Mouse (Mus musculus): Measurements from ENCODE around the gene Tpcn2.

Gene Tpcn2

DNA sequence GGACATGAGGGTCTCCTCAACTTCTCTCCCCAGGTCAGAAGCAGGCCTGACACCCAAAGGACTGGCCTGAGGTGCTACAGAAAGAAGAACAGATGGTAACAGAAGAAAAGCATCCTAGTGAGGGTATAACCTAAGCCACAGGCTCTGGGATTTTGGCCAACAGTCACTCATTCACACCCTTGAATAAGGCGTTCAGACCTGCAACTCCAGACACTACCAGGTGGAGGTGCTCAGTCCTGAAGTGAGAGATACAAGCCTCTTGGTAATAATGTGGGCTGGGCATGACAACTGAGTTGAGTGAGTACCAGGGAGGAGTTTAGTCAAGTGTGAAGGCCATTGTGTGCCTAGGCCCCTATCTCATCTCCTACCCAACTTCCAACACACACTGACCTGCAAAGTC, 129.7 kb downstream of the Tpcn2 start:
- DNase-seq (ENCODE audit: low read depth): no peak

DNA sequence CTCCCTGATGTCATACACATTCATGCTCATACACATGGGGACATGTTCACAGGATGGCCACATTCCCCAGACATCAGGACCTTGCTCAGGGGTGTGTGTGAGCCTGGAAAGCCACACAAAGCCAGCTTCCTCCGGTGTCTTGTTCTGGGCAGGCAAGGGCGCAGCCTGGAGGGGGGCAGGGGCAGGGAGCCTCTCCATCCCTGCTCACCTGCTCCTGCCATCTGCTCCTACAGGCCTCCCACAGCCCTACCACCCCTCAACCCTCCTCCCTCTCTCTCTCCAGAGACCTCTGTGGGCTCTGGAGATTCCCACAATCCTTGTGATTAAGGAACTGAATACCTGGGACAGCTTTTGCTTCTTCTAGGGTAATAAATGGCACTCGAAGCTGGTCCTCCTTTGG, 132.0 kb downstream of the Tpcn2 start:
- DNase-seq (ENCODE audit: low read depth): no peak

DNA sequence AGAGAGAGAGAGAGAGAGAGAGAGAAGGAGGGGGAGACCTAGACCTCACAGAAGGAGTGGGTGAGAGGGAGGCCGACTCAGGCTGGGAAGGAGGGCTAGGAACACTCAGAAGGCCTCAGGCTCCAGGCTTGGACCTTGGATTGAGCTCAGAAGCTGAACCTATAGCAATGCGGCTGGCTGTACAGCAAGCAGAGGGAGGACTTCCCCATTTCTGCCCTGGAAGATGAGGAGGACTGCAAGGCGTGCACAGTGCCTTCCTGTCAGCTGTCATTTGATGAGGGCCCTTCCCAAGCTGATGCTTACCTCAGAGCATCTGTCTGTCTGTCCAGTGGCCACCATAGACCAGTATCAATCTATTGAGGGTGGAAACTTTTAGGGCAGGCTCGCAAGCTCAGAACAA, 134.9 kb downstream of the Tpcn2 start:
- no peak for DNase-seq (ENCODE audit: low read depth)

DNA sequence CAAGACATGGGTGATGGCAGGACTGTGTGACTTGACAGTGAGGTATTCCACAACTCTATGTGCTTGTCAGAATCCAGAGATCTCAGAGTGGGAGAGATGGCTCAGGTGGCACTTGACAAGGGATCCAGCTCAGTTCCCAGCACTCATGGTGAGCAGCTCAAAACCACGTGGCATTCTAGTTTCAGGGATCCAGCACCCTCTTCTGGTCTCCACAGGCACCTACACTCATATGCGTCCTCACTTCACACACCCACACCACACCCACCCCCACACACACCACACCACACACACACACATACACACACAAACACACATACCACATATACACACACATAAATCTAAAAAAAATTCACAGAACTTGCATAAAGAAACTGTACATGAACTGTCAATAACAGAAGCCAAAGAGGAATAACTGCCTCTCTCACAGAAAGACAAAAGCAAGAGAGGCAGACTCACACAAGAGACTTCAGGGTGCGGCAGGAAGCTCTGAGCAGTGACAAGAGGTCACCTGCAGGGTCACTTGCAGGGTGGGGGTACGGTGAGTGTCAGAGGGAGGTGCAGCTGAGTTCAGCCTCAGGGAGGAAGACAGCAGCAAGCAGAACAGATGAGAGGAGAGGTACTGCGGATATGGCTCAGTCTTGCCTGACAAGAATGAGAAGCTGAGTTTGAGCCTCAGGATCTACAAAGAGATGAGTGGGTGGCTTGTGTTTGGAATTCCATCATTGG, 135.7 kb downstream of the Tpcn2 start:
- no peak for DNase-seq (ENCODE audit: low read depth)

DNA sequence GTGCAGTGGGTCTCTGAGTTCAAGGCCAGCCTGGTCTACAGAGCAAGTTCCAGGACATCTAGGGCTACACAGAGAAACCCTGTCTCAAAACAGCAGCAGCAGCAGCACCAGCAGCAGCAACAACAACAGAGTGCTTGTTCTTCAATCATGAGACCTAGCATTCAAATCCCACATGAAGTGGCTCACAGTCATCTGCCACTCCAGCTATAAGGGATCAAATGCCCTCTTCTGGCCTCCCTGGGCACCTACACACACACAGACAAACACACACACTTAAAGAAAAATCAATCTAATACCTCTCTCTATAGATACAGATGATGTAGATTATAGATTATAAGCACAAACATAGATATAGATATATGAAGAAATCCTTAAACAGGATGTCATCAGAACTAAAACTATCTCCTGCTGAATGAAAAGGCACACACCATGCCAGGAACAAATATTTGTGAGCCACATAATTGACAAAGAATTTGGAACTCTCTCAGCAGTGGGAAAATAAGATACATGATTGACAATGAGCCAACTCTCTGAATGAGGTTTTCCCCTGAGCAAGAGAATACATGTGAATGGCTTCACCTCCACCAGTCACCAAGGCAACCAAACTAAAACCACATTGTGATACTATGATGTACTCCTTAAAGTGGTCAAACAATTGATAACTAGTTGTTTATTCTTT, 137.4 kb downstream of the Tpcn2 start:
- DNase-seq (ENCODE audit: low read depth): no peak

DNA sequence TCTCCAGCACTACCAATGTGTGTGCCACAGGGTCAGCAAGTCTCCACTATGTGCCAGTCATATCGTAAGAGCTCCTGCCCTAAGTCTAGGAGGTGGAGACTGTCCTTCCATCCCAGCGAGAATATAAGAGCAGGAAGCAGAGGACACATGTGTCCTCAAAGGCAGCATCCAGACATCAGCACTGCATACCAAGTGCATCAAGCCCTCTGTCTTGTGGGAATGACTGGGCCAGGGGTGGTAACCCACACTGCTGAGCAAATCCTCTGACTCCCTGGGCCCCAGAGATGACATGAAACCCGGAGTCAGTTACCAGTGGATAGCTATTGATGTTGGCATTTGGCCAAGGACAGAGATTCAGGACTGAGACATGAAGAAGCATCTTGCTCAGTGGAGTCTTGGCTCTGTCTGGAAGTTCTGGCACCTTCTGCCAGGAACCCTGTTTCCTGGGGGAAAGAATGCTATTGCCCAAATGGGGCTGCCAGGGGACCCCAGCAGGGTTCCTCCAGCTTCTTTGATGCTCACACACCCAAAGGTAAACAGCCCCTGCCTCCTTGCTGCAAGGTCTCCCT, 140.2 kb downstream of the Tpcn2 start:
- no peak for DNase-seq (ENCODE audit: low read depth)

DNA sequence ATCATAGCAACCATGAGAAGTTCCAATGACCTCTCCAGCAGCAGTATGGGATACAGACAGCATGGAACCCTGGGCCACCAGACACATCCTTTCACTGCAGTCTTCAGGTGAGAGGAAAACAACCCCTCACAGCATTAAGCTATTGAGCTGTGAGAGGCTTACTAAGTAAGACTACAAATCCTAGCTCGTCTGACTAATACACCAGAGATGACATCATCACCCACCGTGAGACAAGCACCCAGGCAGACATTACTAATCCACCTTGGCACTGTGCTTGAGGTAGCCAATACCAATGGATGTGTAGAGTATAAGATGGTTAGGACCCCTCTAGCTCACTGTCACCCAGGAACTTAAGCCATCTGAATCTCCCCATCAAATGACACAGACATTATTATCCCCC, 143.2 kb downstream of the Tpcn2 start:
- no peak for DNase-seq (ENCODE audit: low read depth)

DNA sequence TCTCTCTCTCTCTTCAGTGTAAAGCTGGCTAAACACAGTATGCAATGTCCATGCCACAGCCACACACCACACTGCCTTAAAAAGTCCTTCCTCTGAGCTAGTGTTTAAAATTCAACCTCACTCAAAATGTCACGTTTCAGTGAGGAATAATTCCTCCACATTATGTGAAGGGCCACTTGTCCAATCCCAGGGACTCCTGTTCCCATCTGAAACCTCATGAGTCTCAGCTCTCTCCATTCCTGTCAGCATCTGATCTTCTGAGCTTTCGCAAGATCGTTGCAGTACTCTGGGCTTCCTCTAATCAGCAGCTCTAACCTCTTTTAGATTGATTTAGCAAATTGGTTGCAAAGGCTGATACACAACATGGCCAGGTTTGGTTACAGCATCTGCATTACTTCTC, 144.2 kb downstream of the Tpcn2 start:
- no peak for DNase-seq (ENCODE audit: low read depth)

DNA sequence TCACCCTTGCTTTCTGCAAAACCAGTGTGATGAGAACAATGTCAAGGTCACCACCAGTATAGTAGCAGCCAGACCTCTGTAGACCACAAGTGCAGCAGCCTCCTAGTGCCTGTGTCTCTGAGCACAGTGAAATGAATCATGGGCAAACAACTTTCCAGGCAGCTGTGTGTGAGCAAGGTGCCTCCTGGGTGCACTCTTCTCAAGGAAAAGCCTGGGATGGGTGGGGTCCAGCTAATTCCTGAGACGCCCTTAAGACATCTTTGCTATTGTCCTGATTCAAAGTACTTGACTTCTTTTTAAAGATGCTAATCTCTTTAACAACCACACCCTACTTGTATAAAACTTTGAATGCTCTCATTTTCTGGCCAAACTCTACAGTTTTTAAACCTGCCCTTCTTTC, 144.7 kb downstream of the Tpcn2 start:
- DNase-seq (ENCODE audit: low read depth): no peak

DNA sequence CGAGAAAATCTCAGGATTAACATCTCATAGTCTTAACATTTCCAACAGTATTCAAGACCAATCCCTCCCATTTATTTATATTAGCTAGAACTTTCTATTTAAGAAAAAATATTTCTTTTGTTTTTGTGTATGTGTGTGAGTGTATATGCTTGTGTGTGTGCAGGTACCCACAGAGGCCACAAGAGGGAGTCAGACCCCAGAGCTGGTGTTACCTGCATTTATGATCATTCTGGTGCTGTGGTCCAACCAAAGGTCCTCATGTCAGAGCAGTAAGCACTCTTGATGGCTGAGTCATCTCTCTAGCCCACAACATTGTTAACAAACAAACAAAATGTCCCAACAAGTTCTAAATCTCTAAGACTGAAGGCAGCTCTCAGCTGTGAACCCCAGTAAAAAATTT, 145.9 kb downstream of the Tpcn2 start:
- DNase-seq (ENCODE audit: low read depth): no peak

DNA sequence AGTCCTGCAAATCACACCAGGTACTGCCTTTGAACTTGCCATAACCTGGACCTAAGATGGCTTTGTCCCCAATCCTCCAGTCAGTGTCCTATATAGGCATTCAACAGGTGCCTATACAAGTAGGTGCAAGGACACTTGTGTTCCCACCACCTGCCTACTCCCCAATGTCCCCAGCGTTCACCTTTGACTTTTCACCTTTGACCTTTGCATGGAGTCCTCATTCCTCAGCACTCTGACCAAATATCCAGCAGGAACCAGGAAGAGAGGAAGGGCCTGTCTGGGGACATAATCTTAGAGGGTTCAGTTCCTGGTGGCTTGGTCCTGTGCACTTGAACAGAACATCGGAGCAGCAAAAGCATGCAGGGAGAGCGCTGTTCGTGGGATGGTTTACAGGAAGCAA, 147.0 kb downstream of the Tpcn2 start:
- DNase-seq (ENCODE audit: low read depth): no peak

Data from naive thymus-derived CD4-positive, alpha-beta T cell, adult 2 months (primary cell).